24 mouse cellular contexts compared by ENCODE assay signal in the genomic region with DNA sequence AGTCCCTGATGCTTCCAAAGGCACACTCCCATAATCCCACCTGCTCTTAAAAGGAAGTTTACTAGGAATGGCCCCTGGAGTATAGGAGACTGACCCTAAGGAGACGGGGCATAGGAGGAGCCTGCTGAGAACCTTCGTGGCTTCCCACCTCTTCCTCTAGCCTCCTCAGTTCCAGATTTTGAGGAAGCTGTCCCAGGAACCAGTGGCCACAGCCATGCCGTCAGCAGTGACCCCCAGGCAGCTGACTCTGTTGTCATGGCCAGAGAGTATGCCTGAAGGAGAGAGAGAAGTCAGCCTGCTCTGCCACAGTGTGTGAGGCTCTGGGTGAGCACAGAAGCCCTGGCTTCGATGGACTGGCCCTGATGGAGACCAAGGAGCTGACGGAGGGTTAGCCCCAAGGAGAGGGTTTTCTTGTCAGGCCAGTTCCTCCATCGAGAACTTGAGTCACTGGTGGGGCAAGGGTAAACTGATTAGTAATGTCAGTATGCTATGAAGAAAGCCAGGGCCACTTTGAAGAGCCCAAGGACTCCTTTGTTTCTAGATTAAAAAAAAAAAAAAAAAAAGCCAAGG. TPM values are rescaled to one million over a fixed set of nuclear protein-coding genes. Genes with fewer than 3 reads are reported as not detected.
DNase-seq lines count a peak whose midpoint lies in the region; ATAC-seq lines count a peak whose summit lies in the region.
"Had no signal": no experiment of that assay in that cellular context is flagged by ENCODE, and none has a peak within 500 bp of the region (broad histone marks: within the 10 kb centered on the region; RNA-seq: fewer than 3 reads in every experiment).

No protein-coding gene starts in this region.

- peak; percentile 96 for DNase-seq in heart, adult 11 months
- DNase-seq in heart, postnatal 4 days = no peak
- DNase-seq in lung, adult 18-20 months = peak; percentile 25 to 38
- DNase-seq in lung, postnatal 10 days = no peak
- DNase-seq in urinary bladder, postnatal 25 days (ENCODE audit: low spot score) = peak; percentile 31
- DNase-seq in urinary bladder, postnatal 4 days (ENCODE audit: low spot score in 2 of 2) = no peak
- DNase-seq in thymus, postnatal 10 days (ENCODE audit: low spot score in 2 of 2) = no peak
- DNase-seq: cerebellum, adult 9-10 months; gastrocnemius, postnatal 36 days; heart, postnatal 10 days; kidney, adult 8-10 months; kidney, postnatal 14 days; layer of hippocampus, postnatal 36 days; liver, postnatal 0 days; right cerebral cortex, postnatal 25 days; thymus, postnatal 36 days had no signal

- H3K4me3 ChIP-seq in stomach, embryonic 16.5 days (replicated peaks; ENCODE audit: low read length) = no peak overlapping the region
- H3K4me3 ChIP-seq: forebrain, embryonic 12.5 days; layer of hippocampus, adult 2 months; limb, embryonic 15.5 days; midbrain, embryonic 13.5 days had no signal

- H3K9ac ChIP-seq in stomach, embryonic 16.5 days (ENCODE audit: low read length) = peak overlapping the region; percentile 14; the same call in 1 of the 2 replicates
- H3K9ac ChIP-seq: limb, embryonic 15.5 days; liver, postnatal 0 days; midbrain, embryonic 13.5 days had no signal

- H3K27me3 ChIP-seq in stomach, embryonic 16.5 days (ENCODE audit: control insufficient read depth, insufficient read depth, low read length) = no peaks in the 10 kb centered on the region
- H3K27me3 ChIP-seq: forebrain, embryonic 12.5 days; limb, embryonic 15.5 days; midbrain, embryonic 13.5 days had no signal

- no peak overlapping the region for H3K4me2 ChIP-seq in stomach, embryonic 16.5 days (ENCODE audit: low read depth, low read length)
- H3K4me2 ChIP-seq: forebrain, embryonic 12.5 days; heart, embryonic 11.5 days; limb, embryonic 15.5 days; midbrain, embryonic 13.5 days had no signal

- H3K4me1 ChIP-seq in stomach, embryonic 16.5 days (ENCODE audit: control insufficient read depth, insufficient read depth, low read length) = peaks cover 21% of the 10 kb centered on the region

- H3K36me3 ChIP-seq in stomach, embryonic 16.5 days (ENCODE audit: control insufficient read depth, insufficient read depth, low read length) = 0 out of 2 replicates have a peak, but pooled peaks cover 3% of the 10 kb centered on the region

- no peaks in the 10 kb centered on the region for H3K9me3 ChIP-seq in stomach, embryonic 16.5 days (replicated peaks; ENCODE audit: control insufficient read depth, low read length)
- H3K9me3 ChIP-seq: forebrain, embryonic 12.5 days; limb, embryonic 15.5 days; midbrain, embryonic 13.5 days had no signal

- H3K27ac ChIP-seq in stomach, embryonic 16.5 days (ENCODE audit: low read length) = peak overlapping the region; percentile 39; the same call in 1 of the 2 replicates
- H3K27ac ChIP-seq: layer of hippocampus, adult 2 months; limb, embryonic 15.5 days; midbrain, embryonic 13.5 days had no signal

- WGBS in stomach, embryonic 16.5 days = 74% methylated on average over 6 of the region's 6 CpGs

- no peak for ATAC-seq in stomach, embryonic 16.5 days (ENCODE audit: insufficient read depth, low FRiP score)
- ATAC-seq: liver, postnatal 0 days; midbrain, embryonic 13.5 days had no signal

RNA-seq across cellular contexts. Expression of gene Cdca3, which starts 5.2 kb away (rescaled TPM):
- total RNA-seq in heart, postnatal 4 days (2021) = 10 to 100 TPM; 77.8 to 82.6 TPM
- 129 and 138 TPM in 2 replicates for polyA plus RNA-seq in stomach, embryonic 16.5 days (2015; fragmentation: Nextera tagmentation; extraction: Ambion mirVana)

RNA-seq across cellular contexts. Expression of gene Usp5, which starts 5.3 kb away (rescaled TPM):
- total RNA-seq in heart, postnatal 4 days (2021) = 100 to 1,000 TPM; 102 to 104 TPM
- 128 and 139 TPM in 2 replicates for polyA plus RNA-seq in stomach, embryonic 16.5 days (2015; fragmentation: Nextera tagmentation; extraction: Ambion mirVana)

RNA-seq across cellular contexts. Expression of gene Gnb3, which starts 5.5 kb away (rescaled TPM):
- total RNA-seq in heart, postnatal 4 days (2021) = 1 to 10 TPM; 2.6 to 3.9 TPM
- 0.66 and 1.5 TPM in 2 replicates for polyA plus RNA-seq in stomach, embryonic 16.5 days (2015; fragmentation: Nextera tagmentation; extraction: Ambion mirVana)
- total RNA-seq: common myeloid progenitor, adult 5-6 weeks; left cerebral cortex, postnatal 14 days had no signal

RNA-seq across cellular contexts. Expression of gene Tpi1, which starts 20.5 kb away (rescaled TPM):
- 100 to 1,000 TPM; 977 to 982 TPM for total RNA-seq in heart, postnatal 4 days (2021)
- polyA plus RNA-seq in stomach, embryonic 16.5 days (2015; fragmentation: Nextera tagmentation; extraction: Ambion mirVana) = 938 and 959 TPM in 2 replicates

RNA-seq across cellular contexts. Expression of gene P3h3, which starts 23.0 kb away (rescaled TPM):
- 10 to 100 TPM; 30.0 to 31.6 TPM for total RNA-seq in heart, postnatal 4 days (2021)
- polyA plus RNA-seq in stomach, embryonic 16.5 days (2015; fragmentation: Nextera tagmentation; extraction: Ambion mirVana) = 9.9 and 11.5 TPM in 2 replicates

Comparison
In these comparisons a context has a peak if more than half of its experiments do, and no peak if none do; other contexts are left out.
1. DNase-seq: peak in heart, adult 11 months (single experiment), lung, adult 18-20 months (2 of 2) and urinary bladder, postnatal 25 days (single experiment); none in heart, postnatal 4 days (single experiment), lung, postnatal 10 days (single experiment), urinary bladder, postnatal 4 days (0 of 2) and thymus, postnatal 10 days (0 of 2).